Mouse (Mus musculus): ENCODE measurements around the gene Olfr69.
"Not testable (repeated sequence)": the region's sequence is repeated elsewhere in the genome, so short reads cannot be mapped to it uniquely, and the experiment has no call there.

The Olfr69 gene

DNA sequence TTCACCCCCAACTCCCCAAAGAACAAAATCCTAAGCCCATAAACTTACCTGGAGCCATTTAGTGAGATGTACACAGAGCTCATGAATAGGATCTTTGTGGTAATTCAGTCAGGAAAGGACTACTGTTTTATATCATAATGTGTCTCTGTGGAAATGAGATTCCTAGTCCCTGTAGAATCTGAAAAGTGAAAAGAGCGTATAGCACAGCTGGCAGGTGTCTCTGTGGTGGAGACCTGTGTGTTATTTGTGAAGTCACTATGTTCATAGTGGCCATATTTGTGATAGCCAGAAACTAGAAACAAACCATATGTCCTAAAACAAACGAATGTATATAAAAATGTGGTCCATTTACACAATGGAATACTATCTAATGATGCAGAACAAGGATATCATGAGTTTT, at the start of gene Olfr69:
Olfr69 (minus strand) TSS at position 101 of the 400 bp plus-strand sequence.
- no peak for DNase-seq (ENCODE audit: low spot score)

GRCm38 (mm10) chr7:103815085-103815484, 43.7 kb upstream of the Olfr69 start:
- not testable (repeated sequence) for DNase-seq (ENCODE audit: low spot score)

- DNase-seq (ENCODE audit: low spot score), result no peak
These were observed 42.4 kb upstream of the Olfr69 start, which contains the start of gene Hbb-bt for GRCm38 (mm10) chr7:103813766-103814165. Gene Hbb-bt, minus strand, starts transcription at chr7:103813996.

- DNase-seq (ENCODE audit: low spot score), result not testable (repeated sequence)
These were observed 41.8 kb upstream of the Olfr69 start for GRCm38 (mm10) chr7:103813152-103813551.

GRCm38 (mm10) chr7:103812174-103812573, 40.8 kb upstream of the Olfr69 start:
- no peak for DNase-seq (ENCODE audit: low spot score)

DNA sequence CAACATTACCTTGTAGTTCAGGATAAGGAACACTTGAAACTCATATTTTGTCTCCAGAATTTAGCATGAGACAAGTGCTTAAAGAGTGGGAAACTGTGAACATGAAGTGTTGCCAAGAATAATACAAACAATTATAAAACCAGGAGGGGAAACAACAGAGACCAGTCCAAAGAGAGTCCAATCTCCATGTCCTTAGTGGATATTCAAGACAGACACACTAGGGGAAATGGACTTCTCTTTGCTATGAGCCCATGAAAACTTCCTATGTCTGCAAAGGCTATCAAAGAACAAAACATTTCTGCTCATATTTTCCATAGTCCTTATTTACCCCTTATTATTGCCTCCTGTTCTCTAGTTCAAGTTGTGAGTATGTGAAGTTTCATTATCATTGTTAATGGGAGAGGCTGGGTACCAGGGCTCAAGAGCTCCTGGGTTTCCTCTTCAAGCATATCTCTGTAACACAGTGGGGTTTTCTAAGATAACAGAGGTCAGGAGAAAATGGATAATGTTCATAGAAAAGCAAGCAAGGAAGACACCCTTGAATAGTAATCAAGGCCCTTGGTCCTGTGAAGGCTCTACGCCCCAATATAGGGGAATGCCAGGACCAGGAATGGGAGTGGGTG, 39.9 kb upstream of the Olfr69 start:
- DNase-seq (ENCODE audit: low spot score), result no peak

- no peak for DNase-seq (ENCODE audit: low spot score)
These were observed 39.4 kb upstream of the Olfr69 start for GRCm38 (mm10) chr7:103810746-103811145.

DNA sequence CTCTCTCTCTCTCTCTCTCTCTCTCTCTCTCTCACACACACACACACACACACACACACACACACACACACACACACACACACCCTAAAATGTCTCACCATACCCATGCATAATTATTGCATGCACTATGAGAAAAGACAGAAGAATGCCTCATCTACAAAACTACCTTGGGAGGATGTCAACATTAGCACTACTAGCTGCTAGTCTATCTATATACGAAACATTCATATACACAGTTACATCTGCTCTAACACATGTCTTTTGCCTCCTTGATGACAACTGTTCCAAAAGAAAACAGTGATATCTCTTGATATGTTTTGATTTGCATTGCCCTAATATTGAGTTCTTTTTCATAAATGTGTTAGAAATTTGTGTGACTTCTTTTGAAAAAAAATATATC, 38.9 kb upstream of the Olfr69 start:
- DNase-seq (ENCODE audit: low spot score), result no peak

GRCm38 (mm10) chr7:103809801-103810155, 38.4 kb upstream of the Olfr69 start:
- no peak for DNase-seq (ENCODE audit: low spot score)

DNA sequence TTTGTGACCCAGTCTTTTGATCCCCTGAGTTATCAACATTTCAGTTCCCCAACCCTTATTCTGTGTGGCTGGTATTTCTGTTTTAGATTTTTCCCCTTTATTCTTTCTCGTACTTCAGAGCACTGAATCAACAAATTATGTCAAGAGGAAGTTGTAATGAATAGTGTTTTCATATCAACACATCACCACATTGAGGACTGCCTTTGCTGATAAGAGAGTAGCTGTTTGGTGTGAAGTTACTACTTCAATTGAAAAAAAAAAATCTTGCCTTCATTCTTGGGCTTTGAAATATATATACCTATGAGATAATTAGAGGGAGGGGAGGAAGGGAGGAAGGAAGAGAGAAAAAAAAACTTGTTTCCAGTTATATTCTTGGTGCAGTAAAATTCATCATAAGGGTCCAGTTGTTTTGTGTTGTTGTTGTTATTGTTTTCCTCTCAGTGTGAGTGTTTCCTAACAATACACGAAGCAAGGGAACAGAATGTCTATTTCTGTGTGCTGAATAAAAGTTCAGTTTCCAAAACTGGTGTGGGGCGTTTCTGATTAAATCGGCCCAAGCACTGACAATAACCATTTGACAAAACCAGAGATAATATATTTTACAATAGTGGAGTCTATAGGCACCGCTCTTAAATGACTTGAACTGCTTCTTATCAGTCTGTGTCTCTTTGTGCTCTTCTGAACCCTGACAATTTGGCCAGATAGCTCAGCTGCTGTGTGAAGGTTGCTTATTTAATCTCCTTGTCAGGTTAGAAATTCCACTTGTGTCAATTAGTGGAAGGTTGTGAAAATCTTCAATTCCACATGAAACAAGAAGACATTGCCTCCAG, 37.8 kb upstream of the Olfr69 start:
- DNase-seq (ENCODE audit: low spot score), result no peak

DNA sequence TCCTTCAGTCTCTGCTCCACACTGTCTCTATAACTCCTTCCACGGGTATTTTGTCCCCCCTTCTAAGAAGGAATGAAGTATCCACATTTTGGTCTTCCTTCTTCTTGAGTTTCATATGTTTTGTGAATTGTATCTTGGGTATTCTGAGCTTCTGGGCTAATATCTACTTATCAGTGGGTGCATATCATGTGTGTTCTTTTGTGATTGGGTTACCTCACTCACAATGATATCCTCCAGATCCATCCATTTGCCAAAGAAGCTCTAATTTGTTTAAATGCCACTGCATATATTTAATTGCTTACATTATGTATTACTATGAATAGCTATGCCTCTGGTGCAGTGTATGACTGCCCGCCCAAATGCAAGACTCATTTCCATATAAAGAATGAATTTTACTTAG, 36.7 kb upstream of the Olfr69 start:
- not testable (repeated sequence) for DNase-seq (ENCODE audit: low spot score)

DNA sequence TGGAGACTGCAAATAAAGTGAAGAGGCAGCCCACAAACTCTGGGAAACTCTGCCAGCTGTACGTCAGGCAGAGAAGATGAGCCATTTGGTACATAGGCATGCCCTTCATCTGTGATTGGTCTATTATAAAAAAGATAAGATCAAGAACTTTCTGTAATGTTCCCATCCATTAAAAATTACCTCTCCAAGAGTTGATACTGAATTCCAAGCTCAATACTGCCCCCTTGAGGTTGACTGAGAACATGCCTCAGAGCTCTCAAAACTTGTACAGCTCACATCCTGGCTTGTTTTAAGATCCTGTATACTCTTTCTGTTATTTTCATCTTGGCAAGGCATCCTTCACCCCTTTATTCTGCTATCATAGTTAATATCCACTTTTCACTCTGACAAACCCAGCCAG, 35.5 kb upstream of the Olfr69 start:
- no peak for DNase-seq (ENCODE audit: low spot score)

- no peak for DNase-seq (ENCODE audit: low spot score)
These were observed 21.4 kb upstream of the Olfr69 start for GRCm38 (mm10) chr7:103792669-103793388.

DNA sequence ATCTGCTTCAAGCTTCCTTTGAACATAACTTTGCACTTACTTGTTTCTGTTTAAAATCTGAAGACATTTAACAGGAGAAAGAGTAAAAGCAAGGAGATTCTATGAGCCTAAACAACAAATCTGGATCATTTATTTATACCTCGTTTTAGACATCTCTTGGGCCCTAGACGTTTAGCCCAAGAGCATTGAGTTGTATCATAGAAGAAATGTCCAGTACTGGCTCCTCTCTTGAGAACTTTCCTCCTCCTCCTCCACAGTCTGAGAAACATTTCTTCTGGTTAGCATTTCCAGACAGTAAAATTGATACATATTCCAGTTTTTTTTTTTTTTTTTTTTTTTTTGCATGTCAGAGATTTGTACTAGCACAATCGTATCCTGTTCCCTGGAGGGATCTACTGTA, 20.3 kb upstream of the Olfr69 start, which contains the start of gene Olfr67:
Olfr67 (minus strand) TSS at position 101 of the 400 bp plus-strand sequence.
- no peak for DNase-seq (ENCODE audit: low spot score)

DNA sequence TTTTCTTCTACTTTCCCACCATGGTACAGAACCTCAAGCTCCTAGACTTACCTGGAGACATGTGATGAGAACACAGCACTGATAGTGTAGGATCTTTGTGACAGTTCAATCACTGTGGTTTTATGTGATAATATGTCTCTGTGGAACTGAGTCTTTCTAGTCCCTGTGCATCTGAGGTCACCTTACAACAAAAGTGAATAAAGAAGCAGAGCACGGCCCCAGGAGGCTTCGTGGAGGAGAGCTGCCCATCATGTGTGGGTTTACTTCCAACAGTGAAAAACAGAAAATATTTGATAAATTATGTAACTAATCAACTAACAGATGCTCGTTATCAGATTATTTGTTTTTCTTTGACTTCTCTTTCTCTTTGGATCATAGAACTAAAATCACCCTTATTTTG, 8.2 kb upstream of the Olfr69 start, which contains the start of gene Olfr68:
Olfr68 (minus strand) TSS at position 101 of the 400 bp plus-strand sequence.
- no peak for DNase-seq (ENCODE audit: low spot score)

DNA sequence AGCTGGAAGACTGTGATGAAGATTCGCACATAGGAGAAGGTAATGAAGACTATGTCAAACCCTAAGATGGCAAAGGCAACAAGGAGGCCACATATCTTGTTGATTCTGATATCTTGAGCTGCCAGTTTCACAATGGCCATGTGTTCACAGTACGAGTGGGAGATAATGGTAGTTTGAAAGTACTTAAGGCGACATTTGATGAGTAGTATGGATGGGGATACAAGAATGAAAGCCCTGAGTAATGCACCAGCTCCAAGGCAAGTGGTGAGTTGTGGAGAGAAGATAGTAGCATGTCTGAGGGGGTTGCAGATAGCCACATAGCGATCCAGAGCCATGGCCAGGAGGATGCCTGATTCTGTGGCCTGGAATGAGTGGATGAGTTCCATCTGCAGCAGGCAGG, 6.3 kb upstream of the Olfr69 start:
- DNase-seq (ENCODE audit: low spot score), result not testable (repeated sequence)

GRCm38 (mm10) chr7:103767687-103768086, 3.7 kb downstream of the Olfr69 start:
- DNase-seq (ENCODE audit: low spot score), result not testable (repeated sequence)

GRCm38 (mm10) chr7:103762212-103762611, 9.2 kb downstream of the Olfr69 start:
- DNase-seq (ENCODE audit: low spot score), result not testable (repeated sequence)

DNA sequence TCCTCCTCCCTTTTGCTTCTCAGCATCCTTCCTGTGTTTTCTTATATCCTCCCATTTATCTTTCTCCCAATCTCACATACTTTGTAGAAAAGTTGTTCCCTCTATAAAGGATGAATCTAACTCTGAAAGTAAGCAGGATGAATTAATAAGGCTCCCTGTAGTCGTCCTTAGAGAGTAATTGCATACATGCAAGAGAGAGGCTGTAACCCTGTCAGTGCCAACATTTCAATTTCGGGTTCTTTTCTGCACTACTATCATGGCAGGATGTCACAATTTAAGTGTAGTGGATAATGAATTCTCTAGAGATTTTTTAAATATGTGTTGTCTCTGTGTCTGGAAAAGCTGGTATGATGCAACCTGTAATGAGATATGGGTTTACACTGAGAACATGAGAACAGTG, 14.2 kb downstream of the Olfr69 start, which contains the start of gene Olfr630:
Olfr630 (minus strand) TSS at position 101 of the 400 bp plus-strand sequence.
- DNase-seq (ENCODE audit: low spot score), result no peak

GRCm38 (mm10) chr7:103744843-103745242, 26.6 kb downstream of the Olfr69 start, which contains the start of gene Olfr629:
Gene Olfr629, minus strand, starts transcription at chr7:103744943.
- DNase-seq (ENCODE audit: low spot score), result no peak

- no peak for DNase-seq (ENCODE audit: low spot score)
These were observed 41.3 kb downstream of the Olfr69 start, which contains the start of gene Olfr628 for GRCm38 (mm10) chr7:103730074-103730473. Gene Olfr628, plus strand, starts transcription at chr7:103730374.

- DNase-seq (ENCODE audit: low spot score), result not testable (repeated sequence)
These were observed 55.0 kb downstream of the Olfr69 start for GRCm38 (mm10) chr7:103716398-103716797.
